Mouse (Mus musculus): ENCODE results near the gene Laptm4a.

Laptm4a gene

DNA sequence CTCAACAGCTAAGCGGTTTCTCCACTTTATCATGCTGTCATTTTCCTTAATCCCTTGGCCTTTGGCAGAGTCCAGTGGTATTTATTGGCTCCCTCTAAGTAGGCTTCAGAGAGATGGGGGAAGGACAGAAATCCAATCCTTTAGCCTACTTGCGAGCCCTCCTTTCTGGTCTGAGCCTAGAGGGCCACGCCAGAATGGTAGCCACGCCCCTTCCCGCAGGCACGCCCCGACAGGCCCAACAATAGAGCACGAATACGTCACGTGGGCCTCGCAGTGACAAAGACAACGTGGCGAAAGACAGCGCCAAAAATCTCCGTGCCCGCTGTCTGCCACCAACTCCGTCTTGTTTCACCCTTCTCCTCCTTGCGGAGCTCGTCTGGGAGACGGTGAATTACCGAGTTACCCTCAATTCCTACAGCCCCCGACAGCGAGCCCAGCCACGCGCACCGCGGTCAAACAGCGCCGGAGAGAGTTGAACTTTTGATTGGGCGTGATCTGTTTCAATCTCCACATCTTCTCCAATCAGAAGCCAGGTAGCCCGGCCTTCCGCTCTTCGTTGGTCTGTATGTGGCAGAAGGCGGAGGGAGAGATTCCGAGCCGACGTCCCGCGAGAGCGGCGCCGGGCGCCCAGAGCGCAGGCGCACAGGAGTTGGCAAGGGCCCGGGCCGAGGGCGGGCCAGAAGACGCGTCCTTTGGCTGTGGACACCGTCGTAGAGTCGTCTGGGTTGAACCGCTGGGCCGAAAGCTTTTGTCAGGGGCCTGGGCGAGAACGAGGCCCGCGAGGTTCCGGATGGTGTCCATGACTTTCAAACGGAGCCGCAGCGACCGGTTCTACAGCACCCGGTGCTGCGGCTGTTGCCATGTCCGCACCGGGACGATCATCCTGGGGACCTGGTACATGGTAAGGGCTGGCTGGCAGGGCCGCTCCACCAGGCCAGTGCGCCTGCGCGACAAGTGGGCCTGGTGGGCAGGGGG is at the start of gene Laptm4a:
Gene Laptm4a (plus strand): TSS at position 271 of the 975 bp plus-strand sequence.
- peak; percentile 91 for DNase-seq (ENCODE audit: low read depth, low spot score)

- no peak for DNase-seq (ENCODE audit: low read depth, low spot score)
Measured at GRCm38 (mm10) chr12:8875583-8875982, 45.9 kb upstream of the Laptm4a start.

DNA sequence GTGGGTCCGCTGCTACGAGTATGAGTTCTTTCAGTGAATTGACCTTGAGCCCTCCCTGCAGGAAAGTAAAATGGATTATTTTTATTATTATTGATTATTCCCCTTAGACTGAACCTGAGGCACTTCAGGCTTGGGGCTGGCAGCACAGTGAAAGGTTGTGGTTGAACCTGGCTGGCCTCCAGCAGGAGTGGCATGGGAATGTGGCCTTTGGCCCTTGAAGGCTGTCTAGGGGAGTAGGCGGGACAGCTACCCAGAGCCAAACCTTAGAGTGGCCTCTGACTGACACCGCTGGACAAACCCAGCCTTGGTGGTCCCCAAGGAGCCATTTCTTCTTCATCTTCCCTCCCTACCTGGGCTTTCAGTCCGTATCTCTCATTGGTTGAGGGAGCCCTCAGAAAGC is 44.6 kb upstream of the Laptm4a start:
- DNase-seq (ENCODE audit: low read depth, low spot score), result no peak

DNA sequence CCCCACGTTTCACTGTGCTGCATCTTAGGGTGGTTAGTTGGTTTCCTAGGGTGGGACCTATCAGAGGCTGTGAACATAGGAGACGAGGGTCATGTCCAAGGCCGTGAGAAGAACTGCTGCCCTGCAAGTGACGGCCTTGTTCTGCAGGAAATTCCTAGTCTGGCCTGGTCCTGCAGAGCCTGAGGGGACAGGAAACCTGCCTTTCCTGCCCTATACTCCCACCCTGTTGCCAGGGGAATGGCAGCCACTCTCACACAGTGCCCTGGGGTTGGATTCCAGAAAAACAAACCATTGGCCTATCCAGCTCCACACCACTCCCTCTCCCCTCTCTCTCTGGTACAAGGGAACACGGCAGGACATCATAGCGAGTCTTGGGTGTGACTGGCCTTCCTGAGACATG is 44.1 kb upstream of the Laptm4a start:
- DNase-seq (ENCODE audit: low read depth, low spot score), result no peak

DNA sequence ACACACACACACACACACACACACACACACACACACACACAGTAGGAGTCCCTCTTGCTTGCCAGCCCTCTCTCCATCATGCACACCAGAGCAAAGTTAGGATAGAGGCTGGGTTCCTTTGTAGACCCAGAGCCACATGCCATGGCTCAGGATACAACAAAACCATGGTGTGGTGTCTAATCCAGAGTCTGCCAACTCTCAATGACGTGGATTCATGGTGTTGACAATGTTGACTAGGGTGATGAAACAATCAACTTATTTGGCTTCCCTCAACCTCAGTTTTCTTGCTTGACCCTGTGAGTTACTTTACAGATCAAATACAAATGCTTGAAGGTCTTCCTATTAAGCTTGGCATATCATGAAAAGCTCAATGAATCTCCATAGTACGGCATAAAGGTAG is 42.7 kb upstream of the Laptm4a start:
- no peak for DNase-seq (ENCODE audit: low read depth, low spot score)

GRCm38 (mm10) chr12:8879389-8879788 is 42.1 kb upstream of the Laptm4a start:
- no peak for DNase-seq (ENCODE audit: low read depth, low spot score)

- no peak for DNase-seq (ENCODE audit: low read depth, low spot score)
Measured at GRCm38 (mm10) chr12:8881736-8882135, 39.7 kb upstream of the Laptm4a start.

DNA sequence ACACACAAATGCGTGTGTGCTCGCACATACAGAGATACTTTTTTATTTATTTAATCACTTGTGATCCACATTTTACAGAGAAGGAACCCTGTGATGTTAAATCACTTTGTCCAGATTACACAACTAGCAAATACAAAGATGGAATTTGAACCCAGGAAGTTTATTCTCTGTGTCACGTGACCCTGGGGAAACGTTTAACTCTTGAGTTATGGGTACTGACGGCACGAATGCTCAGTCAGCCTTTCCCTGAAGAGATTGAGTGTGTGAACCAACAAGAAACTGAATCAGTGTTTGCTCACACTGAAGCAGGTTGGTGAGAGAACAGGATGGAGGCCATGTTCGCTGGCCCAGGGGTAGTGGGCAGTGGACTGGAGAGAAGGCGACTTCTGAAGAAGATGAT is 39.1 kb upstream of the Laptm4a start:
- no peak for DNase-seq (ENCODE audit: low read depth, low spot score)

- no peak for DNase-seq (ENCODE audit: low read depth, low spot score)
Measured at GRCm38 (mm10) chr12:8884426-8885145, 36.9 kb upstream of the Laptm4a start.

GRCm38 (mm10) chr12:8885146-8885543 is 36.3 kb upstream of the Laptm4a start:
- DNase-seq (ENCODE audit: low read depth, low spot score), result no peak

GRCm38 (mm10) chr12:8885950-8886349 is 35.5 kb upstream of the Laptm4a start:
- DNase-seq (ENCODE audit: low read depth, low spot score), result no peak

GRCm38 (mm10) chr12:8888445-8888844 is 33.0 kb upstream of the Laptm4a start:
- peak; percentile 16 for DNase-seq (ENCODE audit: low read depth, low spot score)

GRCm38 (mm10) chr12:8889117-8889665 is 32.3 kb upstream of the Laptm4a start:
- peak; percentile 28 for DNase-seq (ENCODE audit: low read depth, low spot score)

DNA sequence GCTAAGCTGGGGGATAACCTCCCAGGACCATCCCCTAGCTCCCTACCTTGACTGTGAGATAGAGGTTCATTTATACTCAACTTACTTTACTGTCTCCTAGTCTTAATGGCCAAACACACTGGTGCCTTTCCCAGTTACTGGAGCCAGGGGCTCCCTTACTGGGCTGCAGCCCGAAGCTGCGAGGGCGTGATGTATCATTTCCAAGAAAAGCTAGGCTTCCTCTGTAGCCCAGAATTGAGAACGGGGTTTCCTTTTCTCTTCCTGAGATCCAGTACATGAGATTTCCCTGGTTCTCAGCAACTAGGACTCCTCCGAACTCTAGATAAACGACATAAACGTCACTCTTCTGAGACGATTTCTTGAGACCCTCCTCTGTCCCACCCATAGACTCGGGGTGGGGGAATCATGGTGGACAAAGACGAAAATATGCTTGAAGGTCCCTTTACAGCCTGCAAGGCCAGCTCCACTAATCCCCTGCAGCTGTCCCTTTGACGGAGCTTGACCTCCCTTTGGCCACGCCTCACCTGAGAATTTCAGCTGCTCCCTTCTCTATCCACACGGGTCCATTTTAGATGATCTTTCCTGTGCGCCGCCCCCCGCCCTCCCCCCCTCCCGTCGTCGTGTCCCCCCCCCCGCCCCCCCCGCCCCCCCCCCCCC is 28.5 kb upstream of the Laptm4a start:
- no peak for DNase-seq (ENCODE audit: low read depth, low spot score)

GRCm38 (mm10) chr12:8897140-8897539 is 24.3 kb upstream of the Laptm4a start:
- DNase-seq (ENCODE audit: low read depth, low spot score), result no peak

DNA sequence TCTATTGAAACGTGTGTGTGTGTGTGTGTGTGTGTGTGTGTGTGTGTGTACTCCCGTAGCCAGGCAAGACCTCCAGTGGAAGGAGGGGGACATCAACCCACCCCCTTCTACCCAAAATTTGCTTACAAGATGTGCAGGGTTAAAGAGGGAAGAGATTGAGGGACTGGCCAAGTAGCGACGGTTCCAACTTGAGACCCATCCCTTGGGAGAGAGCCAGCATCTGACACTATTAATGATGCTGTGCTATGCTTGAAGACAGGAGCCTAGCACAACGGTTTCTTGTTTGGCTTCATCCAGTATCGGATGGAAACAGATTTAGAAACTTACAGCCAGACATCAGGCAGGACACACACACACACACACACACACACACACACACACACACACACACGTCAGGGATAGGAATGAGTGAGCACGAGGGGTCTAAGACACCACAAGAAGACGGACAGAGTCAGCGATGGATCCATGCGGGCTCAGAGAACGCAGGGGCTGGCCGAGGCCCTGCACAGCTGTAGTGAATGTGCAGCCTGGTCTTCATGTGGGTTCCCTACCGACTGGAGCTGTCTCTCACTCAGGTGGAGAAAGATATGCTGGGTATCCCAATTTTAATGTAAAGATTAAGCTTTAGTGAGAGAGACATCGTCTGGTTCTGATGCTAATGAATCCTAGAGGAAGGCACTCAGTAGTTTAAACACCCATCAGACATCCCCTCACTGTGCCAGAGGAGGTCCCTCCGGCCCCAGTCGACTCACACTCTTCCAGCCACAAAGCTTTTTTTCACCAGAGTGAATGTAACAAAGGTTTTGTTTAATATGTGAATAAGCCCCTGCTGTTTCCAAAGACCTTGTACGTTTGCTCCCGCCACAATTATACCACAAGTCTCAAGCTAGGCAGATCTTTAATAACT is 22.3 kb upstream of the Laptm4a start:
- DNase-seq (ENCODE audit: low read depth, low spot score), result no peak

DNA sequence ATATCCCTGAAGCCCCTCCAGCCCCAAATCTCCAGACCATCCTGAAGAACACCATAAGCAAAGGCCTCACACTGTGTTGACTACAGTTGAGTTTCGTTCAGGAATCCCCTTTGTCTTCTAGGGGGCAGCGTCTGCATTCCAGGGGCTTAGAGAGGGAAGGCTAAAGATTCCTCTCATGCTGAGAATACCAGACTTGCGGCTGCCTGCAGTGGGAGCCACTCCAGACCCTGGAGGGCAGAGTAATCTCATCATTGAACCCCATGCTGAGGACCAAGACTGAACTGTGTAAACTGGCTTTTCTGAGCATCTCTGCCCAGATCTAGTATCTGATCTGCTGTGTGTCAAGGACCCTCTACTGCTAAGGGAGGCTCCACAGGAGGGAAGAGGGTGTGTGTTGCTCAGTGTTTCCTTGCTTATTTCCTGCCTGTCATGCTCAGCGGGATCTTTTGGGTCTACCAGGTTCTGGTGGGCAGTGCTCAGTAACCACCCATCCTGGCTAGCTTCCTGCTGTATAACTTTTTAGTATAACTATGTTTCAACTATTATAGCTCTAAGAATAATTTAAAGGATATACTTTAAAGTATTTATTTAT is 21.3 kb upstream of the Laptm4a start:
- no peak for DNase-seq (ENCODE audit: low read depth, low spot score)

GRCm38 (mm10) chr12:8900919-8901663 is 20.4 kb upstream of the Laptm4a start:
- no peak for DNase-seq (ENCODE audit: low read depth, low spot score)

DNA sequence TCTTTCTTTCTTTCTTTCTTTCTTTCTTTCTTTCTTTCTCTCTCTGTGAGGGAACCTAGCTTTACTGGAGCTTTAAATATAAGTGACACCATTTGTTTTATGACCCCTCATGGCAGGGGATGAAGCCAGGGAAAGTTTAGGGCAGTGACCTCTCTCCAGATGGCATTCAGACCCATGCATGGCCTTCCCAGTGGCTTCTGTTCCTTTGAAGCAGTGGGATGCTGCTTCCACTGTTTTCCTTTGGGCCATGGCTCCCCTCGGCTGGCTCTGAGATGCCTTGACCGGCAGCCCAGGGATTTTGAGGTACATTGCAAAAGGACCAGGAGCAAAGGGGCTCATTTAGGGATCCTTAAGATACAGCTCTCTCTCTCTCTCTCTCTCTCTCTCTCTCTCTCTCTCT is 19.5 kb upstream of the Laptm4a start:
- DNase-seq (ENCODE audit: low read depth, low spot score), result no peak

GRCm38 (mm10) chr12:8902479-8902878 is 19.0 kb upstream of the Laptm4a start:
- DNase-seq (ENCODE audit: low read depth, low spot score), result no peak
